Mouse (Mus musculus) left cerebral cortex, postnatal 4 days (tissue): Measurements from ENCODE around the gene Muc4. TPM values are rescaled to one million over a fixed set of nuclear protein-coding genes. Genes with fewer than 3 reads are reported as not detected.
A peak's percentile ranks its signal among the peaks of the same experiment; 100 is the strongest.

ENCODE experiments used
- DNase-seq: peaks from one replicate; pipeline ENCODE4 v3.0.0-alpha.2; 2022
- intact Hi-C: fragments of 180-260 bp; cut with DNase I; formaldehyde crosslinking; loops from one replicate; pipeline ENCODE4 v1.15.1; 2025
- total RNA-seq, 2 experiments: library from RNA; stranded (reverse); gene quantifications; 2 replicates each; pipeline ENCODE4 v1.2.3; 2021

Muc4 gene
- total RNA-seq, 2 experiments from 2014 or later, result not detected

GRCm38 (mm10) chr16:32724259-32724658 lies 11.4 kb upstream of the Muc4 start:
- intact Hi-C loops, result no loop called here
- DNase-seq, result no peak

GRCm38 (mm10) chr16:32726501-32726900 lies 9.2 kb upstream of the Muc4 start:
- intact Hi-C loops, result no loop called here

GRCm38 (mm10) chr16:32728240-32728639 lies 7.4 kb upstream of the Muc4 start:
- intact Hi-C loops, result no loop called here

More at GRCm38 (mm10) chr16:32726501-32726900, 9.2 kb upstream of the Muc4 start:
- peak; percentile 47 for DNase-seq

DNA sequence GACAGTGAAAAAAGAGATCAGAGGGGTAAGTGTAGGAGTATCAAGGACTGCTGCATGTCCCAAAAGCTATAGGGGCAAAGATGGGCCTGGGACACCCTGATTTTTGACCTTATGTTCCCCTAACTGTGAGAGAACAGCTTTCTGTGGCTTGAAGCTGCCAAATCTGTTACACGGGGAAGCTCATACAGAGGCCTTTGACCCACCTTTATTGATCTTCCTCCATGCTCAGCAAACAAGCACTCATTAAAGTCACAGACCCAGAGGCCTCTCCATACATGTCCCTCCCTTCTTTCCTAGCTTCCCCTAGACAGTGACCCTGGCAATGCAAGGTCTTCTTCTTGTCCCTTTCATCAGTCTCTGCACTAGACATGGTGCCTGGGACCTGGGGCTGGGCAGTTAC lies 7.0 kb upstream of the Muc4 start:
- DNase-seq, result no peak
- intact Hi-C loops, result no loop called here

More at GRCm38 (mm10) chr16:32728240-32728639, 7.4 kb upstream of the Muc4 start:
- DNase-seq, result no peak

GRCm38 (mm10) chr16:32733213-32733612 lies 2.5 kb upstream of the Muc4 start:
- intact Hi-C loops, result no loop called here
- DNase-seq, result no peak

DNA sequence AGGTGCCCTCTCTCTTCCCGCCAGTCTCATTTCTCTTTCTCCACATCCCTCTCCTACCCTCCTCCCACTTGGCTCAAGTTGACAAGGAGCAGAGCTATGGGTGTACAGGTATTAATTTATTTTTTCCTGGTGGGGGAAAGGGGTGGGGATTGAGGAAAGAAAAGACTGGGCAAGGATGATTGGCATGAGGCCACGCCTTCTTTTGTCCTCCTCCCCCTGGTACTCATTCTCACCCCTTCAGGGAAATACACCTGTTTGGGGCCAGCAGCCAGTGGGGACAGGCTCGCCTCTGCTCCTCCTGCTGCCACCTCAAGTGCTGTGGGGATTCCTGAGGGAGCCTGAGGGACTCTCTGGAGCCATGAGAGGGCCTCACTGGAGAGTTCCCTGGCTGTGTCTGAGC lies 336 bp downstream of the Muc4 start:
- DNase-seq, result no peak
- intact Hi-C loops, result no loop called here

- no peak for DNase-seq
- intact Hi-C loops, result no loop called here
Observed at GRCm38 (mm10) chr16:32740003-32740663, 4.4 kb downstream of the Muc4 start.

GRCm38 (mm10) chr16:32741366-32741765 lies 5.7 kb downstream of the Muc4 start:
- DNase-seq, result no peak
- intact Hi-C loops, result no loop called here

DNA sequence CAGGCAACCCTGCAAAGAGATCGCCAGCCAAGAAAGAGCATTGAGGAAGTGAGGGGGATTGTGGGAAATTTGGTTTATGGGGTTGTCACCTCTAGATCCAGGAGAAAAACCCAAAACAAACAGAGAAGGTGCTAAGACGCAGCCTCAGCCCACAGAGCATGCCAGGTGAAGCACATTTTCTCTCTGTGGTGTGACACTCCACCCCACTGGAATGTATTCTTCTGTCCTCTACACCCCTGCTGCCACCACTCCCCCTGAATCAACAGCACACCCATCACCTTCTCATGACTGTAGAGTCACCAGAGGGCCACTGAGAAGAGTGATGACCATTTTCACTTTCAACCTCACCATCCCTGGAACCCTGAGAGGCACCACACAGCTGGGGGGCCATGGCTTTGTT lies 7.0 kb downstream of the Muc4 start:
- intact Hi-C loops, result no loop called here

DNA sequence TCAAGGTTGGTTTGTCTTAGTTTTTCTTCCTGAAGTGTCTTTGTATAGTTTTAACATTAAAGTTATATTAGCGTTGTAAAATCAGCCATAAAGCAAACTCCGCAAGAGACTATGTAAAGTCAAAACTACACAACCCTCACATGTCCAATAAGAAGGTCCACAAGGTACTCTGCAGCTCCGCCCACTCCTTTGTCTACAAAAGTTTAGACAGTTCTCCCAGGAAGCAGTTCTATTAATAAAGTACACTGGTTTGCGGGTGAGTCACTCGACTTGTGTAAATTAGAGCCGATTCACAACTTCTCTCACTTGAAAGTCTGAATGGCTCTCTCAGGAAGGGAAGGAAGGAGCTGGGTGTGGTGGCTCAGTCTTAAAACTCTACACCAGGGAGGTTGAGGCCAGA lies 10.2 kb downstream of the Muc4 start:
- no peak for DNase-seq
- intact Hi-C loops, result no loop called here

More for the DNA sequence above, 7.0 kb downstream of the Muc4 start:
- no peak for DNase-seq

- intact Hi-C loops, result no loop called here
- DNase-seq, result no peak
Observed at GRCm38 (mm10) chr16:32750242-32751127, 14.8 kb downstream of the Muc4 start.

DNA sequence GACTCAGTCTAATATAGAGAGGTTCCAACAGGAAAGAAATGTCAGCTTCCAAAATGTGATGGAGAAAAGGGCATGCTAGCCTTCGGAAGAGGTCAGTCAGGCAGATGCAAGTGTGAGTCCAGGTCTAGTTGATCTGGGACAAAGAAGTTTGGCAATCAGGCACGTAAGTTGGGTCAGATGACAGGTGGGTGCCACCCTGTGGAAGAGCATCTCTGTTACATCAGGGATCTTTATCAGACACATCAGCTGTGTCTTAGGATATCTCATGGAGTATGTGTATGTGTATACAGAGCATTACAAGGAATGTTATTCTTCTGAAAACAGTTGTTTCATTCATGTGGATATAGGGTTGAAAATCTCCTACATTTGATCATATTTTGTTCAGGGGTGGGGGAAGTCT lies 28.9 kb downstream of the Muc4 start:
- intact Hi-C loops, result no loop called here
- DNase-seq, result no peak

GRCm38 (mm10) chr16:32764961-32765360 lies 29.3 kb downstream of the Muc4 start:
- intact Hi-C loops, result no loop called here
- DNase-seq, result no peak

DNA sequence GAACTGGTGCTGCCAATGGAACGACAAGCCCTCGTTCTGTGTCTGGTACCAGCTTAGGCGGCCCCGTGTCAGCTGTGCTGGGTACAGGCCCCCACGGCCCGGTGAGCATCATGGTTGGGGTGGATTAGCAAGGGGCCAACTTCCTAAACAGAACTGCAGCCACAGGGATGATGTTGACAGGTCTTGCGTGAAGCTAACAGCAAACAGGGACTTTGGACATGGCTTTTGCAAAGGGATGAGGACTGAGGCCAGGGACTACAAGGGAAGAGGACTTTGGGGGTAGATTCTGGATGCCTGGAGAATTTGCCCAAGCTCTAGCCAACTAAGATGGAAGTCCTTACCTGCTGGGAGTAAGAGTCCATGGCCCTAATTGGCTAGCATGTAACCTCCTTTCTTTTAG lies 31.2 kb downstream of the Muc4 start:
- intact Hi-C loops, result no loop called here

GRCm38 (mm10) chr16:32776676-32777075 lies 41.0 kb downstream of the Muc4 start:
- intact Hi-C loops, result no loop called here
- no peak for DNase-seq

More for the DNA sequence above, 31.2 kb downstream of the Muc4 start:
- no peak for DNase-seq

- no peak for DNase-seq
- intact Hi-C loops, result no loop called here
Observed at GRCm38 (mm10) chr16:32778956-32779355, 43.3 kb downstream of the Muc4 start.

GRCm38 (mm10) chr16:32783324-32784062 lies 47.8 kb downstream of the Muc4 start:
- intact Hi-C loops, result no loop called here

GRCm38 (mm10) chr16:32784840-32785239 lies 49.2 kb downstream of the Muc4 start:
- intact Hi-C loops, result no loop called here
- peak; percentile 56 for DNase-seq

More at GRCm38 (mm10) chr16:32783324-32784062, 47.8 kb downstream of the Muc4 start:
- no peak for DNase-seq

DNA sequence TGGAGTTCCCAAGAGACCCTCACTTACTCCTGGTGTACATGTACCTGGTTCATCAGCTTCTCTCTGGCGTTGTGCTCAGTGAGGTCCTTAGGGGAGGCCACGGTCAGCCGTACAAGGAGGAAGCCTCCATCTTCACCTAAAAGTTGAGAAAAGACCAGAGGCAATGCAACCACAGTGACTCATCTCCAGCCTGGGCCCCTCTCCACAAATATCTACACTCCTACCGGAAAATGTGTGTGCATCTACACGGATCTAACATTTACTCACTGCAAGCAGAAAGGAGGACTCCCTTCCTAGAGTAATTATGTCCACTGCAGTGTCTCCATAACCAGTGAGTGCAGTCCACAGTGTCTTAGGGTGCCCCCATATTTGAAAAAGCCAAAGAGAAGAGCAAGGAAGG lies 54.4 kb downstream of the Muc4 start:
- no peak for DNase-seq
- intact Hi-C loops, result no loop called here

- intact Hi-C loops, result no loop called here
- DNase-seq, result no peak
Observed at GRCm38 (mm10) chr16:32795177-32795576, 59.5 kb downstream of the Muc4 start.
